Mouse (Mus musculus): ENCODE results near the gene Coq9. TPM values are rescaled to one million over a fixed set of nuclear protein-coding genes. Genes with fewer than 3 reads are reported as not detected.

Gene Coq9
- polyA plus RNA-seq, 1 experiment from 2014 or later: 53.4 TPM

- no peak overlapping the region for H3K9ac ChIP-seq (replicated peaks)
- no peaks in the 10 kb centered on the region for H3K27me3 ChIP-seq
- H3K27ac ChIP-seq (replicated peaks): no peak overlapping the region
- WGBS: 81% methylated on average over 8 of the region's 8 CpGs
- H3K4me2 ChIP-seq (replicated peaks): no peak overlapping the region
- H3K4me1 ChIP-seq: peaks cover 12% of the 10 kb centered on the region
- peaks cover 61% of the 10 kb centered on the region for H3K36me3 ChIP-seq
- ATAC-seq (ENCODE audit: low FRiP score, low read depth): no peak
- no peak overlapping the region for H3K4me3 ChIP-seq
- no peaks in the 10 kb centered on the region for H3K9me3 ChIP-seq
Measured at GRCm38 (mm10) chr8:94861352-94861910, 23.3 kb downstream of the Coq9 start.

GRCm38 (mm10) chr8:94862487-94863220, 24.5 kb downstream of the Coq9 start:
- 89% methylated on average over 12 of the region's 12 CpGs for WGBS
- H3K4me1 ChIP-seq: peaks cover 12% of the 10 kb centered on the region
- H3K9me3 ChIP-seq: no peaks in the 10 kb centered on the region
- H3K27ac ChIP-seq (replicated peaks): no peak overlapping the region
- no peak overlapping the region for H3K4me2 ChIP-seq (replicated peaks)
- peaks cover 62% of the 10 kb centered on the region for H3K36me3 ChIP-seq
- H3K9ac ChIP-seq (replicated peaks): no peak overlapping the region
- ATAC-seq (ENCODE audit: low FRiP score, low read depth): no peak
- no peak overlapping the region for H3K4me3 ChIP-seq
- no peaks in the 10 kb centered on the region for H3K27me3 ChIP-seq

- Histone ChIP-seq H3K4me3 (no peak overlapping the region), H3K4me2 (replicated peaks) (no peak overlapping the region), H3K27ac (replicated peaks) (no peak overlapping the region), H3K27me3 (0 out of 2 replicates have a peak, but pooled peaks cover 2% of the 10 kb centered on the region), H3K36me3 (peaks cover 62% of the 10 kb centered on the region), H3K9ac (replicated peaks) (no peak overlapping the region), H3K9me3 (no peaks in the 10 kb centered on the region), H3K4me1 (peaks cover 12% of the 10 kb centered on the region)
- no peak for ATAC-seq (ENCODE audit: low FRiP score, low read depth)
- 79% methylated on average over 10 of the region's 10 CpGs for WGBS
Measured at GRCm38 (mm10) chr8:94863897-94864673, 26.0 kb downstream of the Coq9 start.

GRCm38 (mm10) chr8:94865292-94865691, 27.2 kb downstream of the Coq9 start:
- H3K27me3 ChIP-seq: peaks cover 14% of the 10 kb centered on the region
- ATAC-seq (ENCODE audit: low FRiP score, low read depth): no peak
- H3K27ac ChIP-seq (replicated peaks): no peak overlapping the region
- H3K4me3 ChIP-seq: no peak overlapping the region
- H3K9ac ChIP-seq (replicated peaks): no peak overlapping the region
- 86% methylated on average over 10 of the region's 10 CpGs for WGBS
- no peak overlapping the region for H3K4me2 ChIP-seq (replicated peaks)
- H3K4me1 ChIP-seq: peaks cover 23% of the 10 kb centered on the region
- H3K9me3 ChIP-seq: no peaks in the 10 kb centered on the region
- peaks cover 58% of the 10 kb centered on the region for H3K36me3 ChIP-seq

GRCm38 (mm10) chr8:94866921-94867320, 28.8 kb downstream of the Coq9 start:
- Histone ChIP-seq H3K27me3 (peaks cover 29% of the 10 kb centered on the region), H3K4me3 (no peak overlapping the region), H3K9ac (replicated peaks) (no peak overlapping the region), H3K36me3 (peaks cover 47% of the 10 kb centered on the region), H3K4me1 (peaks cover 39% of the 10 kb centered on the region), H3K4me2 (replicated peaks) (no peak overlapping the region), H3K27ac (replicated peaks) (no peak overlapping the region), H3K9me3 (no peaks in the 10 kb centered on the region)
- no peak for ATAC-seq (ENCODE audit: low FRiP score, low read depth)
- WGBS: 92% methylated on average over 9 of the region's 9 CpGs

GRCm38 (mm10) chr8:94869146-94869545, 31.0 kb downstream of the Coq9 start:
- H3K4me2 ChIP-seq (replicated peaks): peak overlapping the region; percentile 66
- peaks cover 48% of the 10 kb centered on the region for H3K4me1 ChIP-seq
- H3K36me3 ChIP-seq: peaks cover 24% of the 10 kb centered on the region
- H3K9ac ChIP-seq (replicated peaks): peak overlapping the region; percentile 64
- no peaks in the 10 kb centered on the region for H3K9me3 ChIP-seq
- H3K4me3 ChIP-seq: peak overlapping the region; percentile 51
- H3K27me3 ChIP-seq: peaks cover 46% of the 10 kb centered on the region
- ATAC-seq (ENCODE audit: low FRiP score, low read depth): no peak
- 58% methylated on average over 7 of the region's 7 CpGs for WGBS
- 0 out of 2 replicates have a peak overlapping the region, but pooled peaks have one; percentile 20 for H3K27ac ChIP-seq (replicated peaks)

- WGBS: 6% methylated on average over 4 of the region's 4 CpGs
- H3K27ac ChIP-seq (replicated peaks): 0 out of 2 replicates have a peak overlapping the region, but pooled peaks have one; percentile 42
Measured at GRCm38 (mm10) chr8:94870003-94870402, 31.9 kb downstream of the Coq9 start.

GRCm38 (mm10) chr8:94870474-94871107, 32.5 kb downstream of the Coq9 start:
- Histone ChIP-seq H3K4me1 (peaks cover 62% of the 10 kb centered on the region), H3K27ac (replicated peaks) (0 out of 2 replicates have a peak overlapping the region, but pooled peaks have one; percentile 42), H3K4me2 (replicated peaks) (peak overlapping the region; percentile 66), H3K9ac (replicated peaks) (peak overlapping the region; percentile 64), H3K27me3 (peaks cover 61% of the 10 kb centered on the region), H3K4me3 (peak overlapping the region; percentile 51), H3K36me3 (peaks cover 10% of the 10 kb centered on the region), H3K9me3 (no peaks in the 10 kb centered on the region)
- WGBS: 2% methylated on average over 20 of the region's 22 CpGs
- ATAC-seq (ENCODE audit: low FRiP score, low read depth): peak; percentile 28; the same call in 1 of the 2 replicates

More at GRCm38 (mm10) chr8:94870003-94870402, 31.9 kb downstream of the Coq9 start:
- Histone ChIP-seq H3K9me3 (no peaks in the 10 kb centered on the region), H3K4me2 (replicated peaks) (peak overlapping the region; percentile 66), H3K9ac (replicated peaks) (peak overlapping the region; percentile 64), H3K4me3 (peak overlapping the region; percentile 51), H3K27me3 (peaks cover 55% of the 10 kb centered on the region), H3K36me3 (peaks cover 16% of the 10 kb centered on the region), H3K4me1 (peaks cover 56% of the 10 kb centered on the region)
- no peak for ATAC-seq (ENCODE audit: low FRiP score, low read depth)

GRCm38 (mm10) chr8:94871108-94871894, 33.2 kb downstream of the Coq9 start:
- WGBS: 10% methylated on average over 6 of the region's 7 CpGs
- Histone ChIP-seq H3K4me3 (peak overlapping the region; percentile 51), H3K36me3 (0 out of 2 replicates have a peak, but pooled peaks cover 3% of the 10 kb centered on the region), H3K27ac (replicated peaks) (0 out of 2 replicates have a peak overlapping the region, but pooled peaks have one; percentile 42), H3K4me1 (peaks cover 65% of the 10 kb centered on the region), H3K4me2 (replicated peaks) (peak overlapping the region; percentile 66), H3K9me3 (no peaks in the 10 kb centered on the region), H3K9ac (replicated peaks) (peak overlapping the region; percentile 64), H3K27me3 (peaks cover 68% of the 10 kb centered on the region)
- peak; percentile 48 for ATAC-seq (ENCODE audit: low FRiP score, low read depth)

GRCm38 (mm10) chr8:94872156-94872555, 34.0 kb downstream of the Coq9 start:
- Histone ChIP-seq H3K9me3 (no peaks in the 10 kb centered on the region), H3K27me3 (peaks cover 74% of the 10 kb centered on the region), H3K4me2 (replicated peaks) (0 out of 2 replicates have a peak overlapping the region, but pooled peaks have one; percentile 66), H3K9ac (replicated peaks) (no peak overlapping the region), H3K36me3 (no peaks in the 10 kb centered on the region), H3K27ac (replicated peaks) (0 out of 2 replicates have a peak overlapping the region, but pooled peaks have one; percentile 21), H3K4me3 (no peak overlapping the region), H3K4me1 (peaks cover 68% of the 10 kb centered on the region)
- ATAC-seq (ENCODE audit: low FRiP score, low read depth): no peak
- WGBS: 43% methylated on average over 3 of the region's 3 CpGs

- Histone ChIP-seq H3K9me3 (no peaks in the 10 kb centered on the region), H3K4me3 (no peak overlapping the region), H3K36me3 (no peaks in the 10 kb centered on the region), H3K27ac (replicated peaks) (0 out of 2 replicates have a peak overlapping the region, but pooled peaks have one; percentile 21), H3K27me3 (peaks cover 74% of the 10 kb centered on the region), H3K4me1 (peaks cover 68% of the 10 kb centered on the region), H3K9ac (replicated peaks) (no peak overlapping the region), H3K4me2 (replicated peaks) (no peak overlapping the region)
- WGBS: 71% methylated on average over 2 of the region's 2 CpGs
- ATAC-seq (ENCODE audit: low FRiP score, low read depth): no peak
Measured at GRCm38 (mm10) chr8:94872576-94872975, 34.5 kb downstream of the Coq9 start.

All from midbrain, embryonic 12.5 days (tissue).